Comparison of ENCODE assay signal across 24 mouse cellular contexts in genomic region chr5:147094296-147094695, GRCm38 (mm10). TPM values are rescaled to one million over a fixed set of nuclear protein-coding genes. Genes with fewer than 3 reads are reported as not detected.
DNase-seq lines count a peak whose midpoint lies in the region; ATAC-seq and TF ChIP-seq lines count a peak whose summit lies in the region.
"Had no signal": no experiment of that assay in that cellular context is flagged by ENCODE, and none has a peak within 500 bp of the region (broad histone marks: within the 10 kb centered on the region; RNA-seq: fewer than 3 reads in every experiment).

No protein-coding gene starts in this region.

- peak overlapping the region; percentile 40; the same call in 1 of the 2 replicates for H3K27ac ChIP-seq in kidney, postnatal 0 days
- no peak overlapping the region for H3K27ac ChIP-seq in hindbrain, embryonic 12.5 days
- H3K27ac ChIP-seq: forebrain, embryonic 15.5 days; gastrocnemius, adult 2 months; hindbrain, embryonic 14.5 days; intestine, embryonic 15.5 days; limb, embryonic 12.5 days; liver, embryonic 12.5 days; midbrain, embryonic 12.5 days; neural tube, embryonic 12.5 days had no signal

- 67% methylated on average over 6 of the region's 6 CpGs for WGBS in kidney, postnatal 0 days
- WGBS in hindbrain, embryonic 12.5 days, result 96% methylated on average over 6 of the region's 6 CpGs

- ATAC-seq in kidney, postnatal 0 days (replicated peaks; ENCODE audit: low FRiP score, low read depth), result no peak
- ATAC-seq in hindbrain, embryonic 12.5 days (ENCODE audit: low FRiP score), result no peak
- ATAC-seq: CD4-positive, CD25-positive, alpha-beta regulatory T cell, adult 4 months; forebrain, embryonic 15.5 days; intestine, embryonic 15.5 days; liver, embryonic 12.5 days had no signal

- no peak overlapping the region for H3K4me3 ChIP-seq in kidney, postnatal 0 days (replicated peaks; ENCODE audit: low read depth, low read length)
- no peak overlapping the region for H3K4me3 ChIP-seq in hindbrain, embryonic 12.5 days
- H3K4me3 ChIP-seq: forebrain, embryonic 15.5 days; gastrocnemius, adult 2 months; intestine, embryonic 15.5 days; limb, embryonic 12.5 days; liver, embryonic 12.5 days; midbrain, embryonic 12.5 days; neural tube, embryonic 12.5 days had no signal

- no peaks in the 10 kb centered on the region for H3K27me3 ChIP-seq in kidney, postnatal 0 days (ENCODE audit: insufficient read depth, low read length)
- no peaks in the 10 kb centered on the region for H3K27me3 ChIP-seq in hindbrain, embryonic 12.5 days
- H3K27me3 ChIP-seq: forebrain, embryonic 15.5 days; intestine, embryonic 15.5 days; limb, embryonic 12.5 days; liver, embryonic 12.5 days; midbrain, embryonic 12.5 days had no signal

- no peaks in the 10 kb centered on the region for H3K9me3 ChIP-seq in kidney, postnatal 0 days (replicated peaks; ENCODE audit: low read length)
- H3K9me3 ChIP-seq in hindbrain, embryonic 12.5 days (replicated peaks), result no peaks in the 10 kb centered on the region
- H3K9me3 ChIP-seq: forebrain, embryonic 15.5 days; intestine, embryonic 15.5 days; limb, embryonic 12.5 days; liver, embryonic 12.5 days; midbrain, embryonic 12.5 days; neural tube, embryonic 12.5 days had no signal

- H3K36me3 ChIP-seq in kidney, postnatal 0 days (ENCODE audit: insufficient read depth, low read length), result no peaks in the 10 kb centered on the region
- peaks cover 22% of the 10 kb centered on the region; the same call in 1 of the 2 replicates for H3K36me3 ChIP-seq in hindbrain, embryonic 12.5 days
- H3K36me3 ChIP-seq: forebrain, embryonic 15.5 days had no signal

- H3K4me2 ChIP-seq in kidney, postnatal 0 days (ENCODE audit: low read length), result no peak overlapping the region
- H3K4me2 ChIP-seq in hindbrain, embryonic 12.5 days (replicated peaks), result no peak overlapping the region
- H3K4me2 ChIP-seq: forebrain, embryonic 15.5 days; heart, embryonic 11.5 days; hindbrain, embryonic 14.5 days; intestine, embryonic 15.5 days; limb, embryonic 12.5 days; liver, embryonic 12.5 days; midbrain, embryonic 12.5 days; neural tube, embryonic 12.5 days had no signal

- TF ChIP-seq CTCF in kidney, postnatal 0 days (IDR thresholded peaks at IDR 0.05; ENCODE audit: low read depth), result no peak

- H3K9ac ChIP-seq in kidney, postnatal 0 days (ENCODE audit: low read depth, low read length), result no peak overlapping the region
- H3K9ac ChIP-seq in hindbrain, embryonic 12.5 days, result no peak overlapping the region
- H3K9ac ChIP-seq: forebrain, embryonic 15.5 days; hindbrain, embryonic 14.5 days; intestine, embryonic 15.5 days; limb, embryonic 12.5 days; liver, embryonic 12.5 days; midbrain, embryonic 12.5 days; neural tube, embryonic 12.5 days had no signal

- peak; percentile 47 for DNase-seq in cerebellum, adult 11-12 months
- DNase-seq in cerebellum, postnatal 4 days (ENCODE audit: low spot score in 2 of 2), result no peak
- no peak for DNase-seq in kidney, postnatal 0 days (ENCODE audit: low spot score)
- DNase-seq in kidney, postnatal 14 days, result no peak
- DNase-seq in adrenal gland, adult (ENCODE audit: inconsistent age in 2 of 2, low spot score in 1 of 2), result peak; percentile 86 to 91
- peak; percentile 68 for DNase-seq in brain, adult 2 months (ENCODE audit: low read depth, low spot score)
- DNase-seq in spleen, postnatal 36 days (ENCODE audit: low spot score in 2 of 2), result no peak
- DNase-seq: embryo, embryonic 11 days; gastrocnemius, adult 2 months; heart, postnatal 10 days; lung, adult 2 months; right cerebral cortex, postnatal 14 days; spleen, adult 18-20 months; thymus, adult 2 months had no signal

- peaks cover 9% of the 10 kb centered on the region; the same call in 1 of the 2 replicates for H3K4me1 ChIP-seq in kidney, postnatal 0 days (replicated peaks; ENCODE audit: insufficient read depth, low read length)
- H3K4me1 ChIP-seq in hindbrain, embryonic 12.5 days, result no peaks in the 10 kb centered on the region
- H3K4me1 ChIP-seq: intestine, embryonic 15.5 days; liver, embryonic 12.5 days; midbrain, embryonic 12.5 days; neural tube, embryonic 12.5 days had no signal

RNA-seq across cellular contexts. Expression of gene Polr1d, which starts 17.4 kb away (rescaled TPM):
- polyA plus RNA-seq in kidney, postnatal 0 days (2015; fragmentation: Nextera tagmentation; extraction: Ambion mirVana), result 161 TPM in 2 replicates
- 95.1 and 98.0 TPM in 2 replicates for polyA plus RNA-seq in hindbrain, embryonic 12.5 days (2016; fragmentation: Nextera tagmentation; extraction: Ambion mirVana)

RNA-seq across cellular contexts. Expression of gene Lnx2, which starts 17.9 kb away (rescaled TPM):
- polyA plus RNA-seq in kidney, postnatal 0 days (2015; fragmentation: Nextera tagmentation; extraction: Ambion mirVana), result 11.8 and 12.4 TPM in 2 replicates
- polyA plus RNA-seq in hindbrain, embryonic 12.5 days (2016; fragmentation: Nextera tagmentation; extraction: Ambion mirVana), result 8.8 and 9.4 TPM in 2 replicates

Comparison
In these comparisons a context has a peak if more than half of its experiments do, and no peak if none do; other contexts are left out.
1. DNase-seq: peak in cerebellum, adult 11-12 months (single experiment), adrenal gland, adult (2 of 2) and brain, adult 2 months (single experiment); none in cerebellum, postnatal 4 days (0 of 2), kidney, postnatal 0 days (single experiment), kidney, postnatal 14 days (single experiment) and spleen, postnatal 36 days (0 of 2).